Mouse (Mus musculus) CH12.LX (cell line): Measurements from ENCODE around the gene Gm15737.

Source experiments
- CTCF ChIP-seq, 2 experiments: IDR thresholded peaks in 1 of 2; conservative IDR thresholded peaks in 1 of 2; 2 replicates each; pipeline ENCODE4 v1.5.1; 2011 to 2012; ENCODE audit warnings: low read depth in 2 of 2, low read length in 2 of 2, improper control_type of control experiment in 1 of 2, inconsistent platforms in 1 of 2, mild to moderate bottlenecking in 1 of 2, moderate library complexity in 1 of 2
- ELF1 ChIP-seq: IDR thresholded peaks from 2 replicates; pipeline ENCODE4 v1.6.1; 2014; ENCODE audit warnings: low read depth, mild to moderate bottlenecking, inconsistent platforms, low read length, improper control_type of control experiment
- POLR2A ChIP-seq: IDR thresholded peaks from 2 replicates; pipeline ENCODE4 v1.6.1; 2011; ENCODE audit warnings: low read depth, mild to moderate bottlenecking, improper control_type of control experiment, low read length
- SMC3 ChIP-seq: IDR thresholded peaks from 2 replicates; pipeline ENCODE4 v1.6.1; 2011; ENCODE audit warnings: low read depth, low read length, improper control_type of control experiment
- UBTF ChIP-seq: IDR thresholded peaks from 2 replicates; pipeline ENCODE4 v1.6.1; 2012; ENCODE audit warnings: low read depth, mild to moderate bottlenecking, inconsistent platforms, low read length, improper control_type of control experiment, moderate library complexity
- USF1 ChIP-seq: IDR thresholded peaks from 2 replicates; pipeline ENCODE4 v1.6.1; 2014; ENCODE audit warnings: low read depth, mild to moderate bottlenecking, inconsistent platforms, low read length, improper control_type of control experiment
- ZKSCAN1 ChIP-seq: IDR thresholded peaks from 2 replicates; pipeline ENCODE4 v1.6.1; 2012; ENCODE audit warnings: low read depth, inconsistent platforms, low read length, improper control_type of control experiment, borderline replicate concordance
- ZMIZ1 ChIP-seq: IDR thresholded peaks from 2 replicates; pipeline ENCODE4 v1.6.1; 2012; ENCODE audit warnings: low read depth, mild to moderate bottlenecking, inconsistent platforms, low read length, improper control_type of control experiment
- ZNF384 ChIP-seq: IDR thresholded peaks from 2 replicates; pipeline ENCODE4 v1.6.1; 2012; ENCODE audit warnings: low read depth, low read length, improper control_type of control experiment, inconsistent platforms

DNA sequence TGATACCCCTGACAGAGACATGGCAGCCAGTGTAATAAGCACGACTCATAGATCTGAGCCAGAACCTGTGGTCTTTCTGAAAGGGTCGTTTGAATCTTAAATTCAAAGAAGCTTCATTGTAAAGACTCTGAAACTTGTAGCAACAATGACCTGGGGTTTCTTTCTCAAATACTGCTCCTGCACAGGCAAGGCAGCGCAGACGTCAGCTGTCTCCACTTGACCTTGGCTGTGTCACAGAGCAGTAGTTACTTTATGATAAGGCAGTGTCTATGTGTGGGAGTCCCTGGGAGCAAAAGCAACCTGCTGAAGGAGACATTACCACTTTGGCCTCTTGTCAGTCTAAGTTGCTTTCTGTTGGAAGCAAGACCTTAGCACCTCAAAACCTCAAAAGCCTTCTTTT, 22.5 kb upstream of the Gm15737 start:
- TF ChIP-seq UBTF (no peak), SMC3 (no peak), CTCF (conservative IDR thresholded peaks at IDR 0.05 in 1 of 2, IDR thresholded peaks at IDR 0.05 in 1 of 2; ENCODE audit: low read depth in 2 of 2, low read length in 2 of 2) (no peak), ZNF384 (no peak), USF1 (no peak), ZKSCAN1 (no peak), ZMIZ1 (no peak), POLR2A (no peak), ELF1 (no peak)
